Mouse (Mus musculus) testis, postnatal 14 days (tissue): ENCODE data around the gene Chst13.

Source experiments
- DNase-seq: peaks from one replicate; pipeline ENCODE4 v3.0.0; 2021; ENCODE audit warnings: low spot score

Gene Chst13

GRCm38 (mm10) chr6:90324991-90325390 lies at the start of gene Chst13:
Gene Chst13 (minus strand): TSS chr6:90325185.
- no peak for DNase-seq

DNA sequence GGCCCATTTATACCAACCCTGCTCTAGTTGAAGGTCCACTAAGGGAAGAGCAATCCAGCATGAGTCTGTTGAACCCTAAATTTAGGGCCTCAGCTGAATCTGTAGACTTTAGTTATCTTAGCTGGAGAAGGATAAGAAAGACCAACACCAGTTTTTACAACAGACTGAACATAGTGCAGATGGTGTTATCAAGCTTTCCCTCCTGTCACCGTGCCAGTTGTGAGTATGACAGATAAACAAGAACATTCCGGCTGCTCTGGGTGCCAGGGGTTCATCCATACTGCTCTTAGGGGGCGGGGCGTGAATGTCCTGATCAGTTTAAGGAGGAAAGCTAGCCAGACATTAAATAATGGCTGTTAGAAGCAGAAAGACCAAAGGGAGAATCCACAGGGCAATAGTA lies 49.7 kb upstream of the Chst13 start:
- DNase-seq = no peak

DNA sequence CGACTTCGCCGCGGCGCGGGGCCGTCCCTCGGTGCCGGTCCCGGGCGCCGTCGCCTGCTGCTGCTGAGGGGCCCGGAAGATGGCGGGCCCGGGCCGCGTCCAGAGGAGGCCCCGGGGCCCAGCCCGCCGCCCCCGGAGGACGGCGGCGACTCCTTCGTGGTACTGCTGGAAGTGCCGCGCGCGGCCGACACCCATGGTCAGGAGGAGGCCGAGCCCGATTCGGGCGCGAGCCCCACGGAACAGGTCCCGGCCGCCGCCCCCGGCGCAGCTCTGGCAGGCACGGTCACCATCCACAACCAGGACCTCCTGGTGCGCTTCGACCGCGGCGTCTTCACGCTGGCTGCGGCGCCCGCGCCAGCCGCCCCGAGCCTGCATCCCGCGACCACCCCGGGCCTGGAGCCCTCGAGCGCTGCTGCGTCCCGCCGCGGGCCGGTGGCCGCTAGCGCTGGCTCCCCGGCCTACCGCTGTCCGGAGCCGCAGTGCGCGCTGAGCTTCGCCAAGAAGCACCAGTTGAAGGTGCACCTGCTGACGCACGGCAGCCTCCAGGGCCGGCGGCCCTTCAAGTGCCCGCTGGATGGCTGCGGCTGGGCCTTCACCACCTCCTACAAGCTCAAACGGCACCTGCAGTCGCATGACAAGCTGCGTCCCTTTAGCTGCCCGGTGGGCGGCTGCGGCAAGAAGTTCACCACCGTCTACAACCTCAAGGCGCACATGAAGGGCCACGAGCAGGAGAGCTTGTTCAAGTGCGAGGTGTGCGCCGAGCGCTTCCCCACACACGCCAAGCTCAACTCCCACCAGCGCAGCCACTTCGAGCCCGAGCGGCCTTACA lies 45.0 kb upstream of the Chst13 start:
- DNase-seq = peak; percentile 55

GRCm38 (mm10) chr6:90368976-90369724 lies 44.2 kb upstream of the Chst13 start, which contains the start of gene Zxdc:
Gene Zxdc (plus strand): TSS chr6:90369492.
- peak; percentile 99 for DNase-seq

GRCm38 (mm10) chr6:90363301-90363700 lies 38.3 kb upstream of the Chst13 start:
- DNase-seq = peak; percentile 63

DNA sequence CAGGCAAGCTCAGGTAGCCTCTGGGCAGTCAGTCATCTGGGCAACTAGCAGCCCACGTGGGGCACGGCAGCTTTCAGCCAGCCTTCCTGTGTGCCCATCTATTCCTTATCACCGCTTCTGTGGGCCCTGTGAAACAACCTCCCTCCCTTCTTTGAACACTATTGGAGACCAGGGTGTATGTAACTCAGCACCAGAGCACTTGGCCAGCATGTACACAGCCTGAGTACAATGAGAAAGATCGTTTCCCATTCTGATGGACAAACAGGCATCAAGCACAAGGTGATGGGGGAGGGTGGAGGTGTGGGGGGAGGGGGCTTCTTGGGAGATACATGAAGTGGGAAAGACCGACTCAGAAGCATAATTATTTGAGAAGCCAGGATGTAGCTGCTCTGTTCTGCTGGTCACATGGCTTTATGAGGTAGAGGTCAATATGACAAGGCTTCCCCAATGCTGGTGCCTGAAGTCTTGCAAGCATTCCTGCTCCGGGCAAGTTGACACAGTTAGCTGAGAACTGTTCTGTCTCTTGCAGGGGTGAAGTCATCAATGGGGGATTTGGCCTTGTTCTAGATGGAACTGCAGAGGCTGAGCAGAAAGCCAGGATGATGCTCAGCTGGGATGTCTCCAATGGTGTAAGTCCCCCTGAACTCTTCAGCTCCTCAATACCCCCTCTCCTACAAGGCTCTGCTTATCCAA lies 36.1 kb upstream of the Chst13 start:
- DNase-seq = no peak

DNA sequence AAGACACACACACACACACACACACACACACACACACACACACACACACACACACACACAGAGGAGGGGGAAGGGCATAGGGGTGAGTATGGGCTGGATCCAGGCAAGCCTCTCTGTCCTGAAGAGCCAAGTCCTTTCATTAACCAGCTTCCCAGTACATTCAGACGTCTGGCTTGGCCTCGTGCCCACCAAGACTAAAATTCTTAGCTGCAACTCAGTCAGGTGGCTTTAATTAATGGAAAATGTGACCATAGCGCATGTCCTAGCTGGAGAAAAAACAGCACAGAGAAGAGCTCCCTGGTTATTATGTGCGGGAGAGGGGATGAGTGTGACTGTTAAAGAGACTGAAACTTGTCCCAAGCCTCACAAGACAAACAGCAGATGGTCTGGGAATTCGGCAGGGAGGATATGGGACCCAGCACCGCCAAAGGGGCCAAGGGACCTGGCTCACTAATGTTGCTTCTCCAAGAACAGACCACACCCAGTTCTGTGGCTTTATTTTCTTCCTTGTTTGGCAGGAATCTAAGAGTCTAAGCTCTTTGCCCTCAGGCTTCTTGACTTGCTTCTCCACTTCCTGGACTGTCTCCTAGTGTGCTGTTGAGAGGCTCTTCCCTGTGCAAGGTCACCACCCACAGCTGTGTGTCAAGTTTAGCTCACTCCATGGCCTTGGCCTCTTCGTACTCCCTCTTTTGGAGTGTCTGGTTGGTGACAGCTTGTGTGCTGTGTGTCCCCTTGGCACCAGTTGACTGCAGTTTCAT lies 35.2 kb upstream of the Chst13 start:
- peak; percentile 48 for DNase-seq

GRCm38 (mm10) chr6:90359445-90359844 lies 34.5 kb upstream of the Chst13 start:
- DNase-seq = no peak

GRCm38 (mm10) chr6:90358142-90358541 lies 33.2 kb upstream of the Chst13 start:
- DNase-seq = no peak

- DNase-seq = no peak
Measured at GRCm38 (mm10) chr6:90350011-90350410, 25.0 kb upstream of the Chst13 start.

DNA sequence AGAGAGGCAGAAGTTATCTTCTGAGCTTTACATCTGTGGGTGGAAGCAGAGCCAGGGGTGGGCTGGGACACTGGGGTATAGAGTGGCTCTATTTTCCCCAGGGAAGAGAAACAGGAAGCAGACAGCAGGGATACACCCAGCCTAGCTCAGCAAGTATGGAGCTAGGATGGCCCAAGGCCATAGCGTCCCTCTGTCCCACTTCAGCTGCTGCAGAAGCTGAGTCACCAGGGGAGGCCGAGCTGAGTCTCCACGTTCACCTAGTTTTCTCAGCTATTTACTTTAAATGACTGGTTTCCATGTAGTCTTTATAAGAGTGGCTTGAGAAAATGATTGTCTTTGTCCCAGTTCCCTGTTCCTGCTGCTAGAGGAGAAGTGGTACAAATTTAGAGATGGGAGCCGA lies 23.5 kb upstream of the Chst13 start:
- DNase-seq = no peak

DNA sequence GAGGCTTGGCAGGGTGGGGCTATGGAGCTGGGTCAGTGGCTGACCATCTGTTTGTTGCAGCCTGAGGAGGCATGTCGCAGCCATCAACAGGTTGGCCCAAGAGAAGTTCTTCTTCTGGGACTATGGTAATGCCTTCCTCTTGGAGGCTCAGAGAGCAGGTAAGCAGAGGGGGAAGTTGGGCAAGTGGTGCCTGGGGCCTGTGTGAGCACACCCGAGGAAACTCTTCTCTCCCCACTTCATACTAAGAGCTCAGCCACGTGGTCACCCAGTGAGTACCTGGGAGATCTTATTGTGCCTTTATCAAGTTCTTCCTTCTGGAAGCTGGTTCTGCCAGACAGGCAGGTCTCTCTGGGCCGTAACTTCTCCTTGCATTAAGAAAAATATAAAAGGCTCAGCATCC lies 22.2 kb upstream of the Chst13 start:
- no peak for DNase-seq

DNA sequence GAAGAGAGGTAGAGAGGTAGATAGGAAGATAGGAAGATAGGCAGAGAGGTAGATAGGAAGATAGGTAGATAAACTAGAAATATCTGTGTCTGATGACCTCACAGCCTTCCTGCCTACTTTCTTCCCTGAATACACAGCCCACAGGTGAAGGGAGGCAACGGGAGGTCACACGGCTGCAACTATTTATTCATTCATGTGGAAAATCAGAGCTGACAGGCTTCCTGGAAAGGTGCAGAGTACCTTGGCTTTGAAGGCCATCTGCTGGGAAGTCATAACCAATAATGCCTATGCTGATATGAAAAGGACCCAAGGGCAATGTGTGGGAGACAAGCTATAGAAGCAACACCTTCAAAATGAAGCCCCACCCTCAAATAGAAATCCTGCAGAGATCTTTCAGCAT lies 17.4 kb upstream of the Chst13 start:
- no peak for DNase-seq

GRCm38 (mm10) chr6:90334244-90334643 lies 9.3 kb upstream of the Chst13 start:
- DNase-seq = no peak

DNA sequence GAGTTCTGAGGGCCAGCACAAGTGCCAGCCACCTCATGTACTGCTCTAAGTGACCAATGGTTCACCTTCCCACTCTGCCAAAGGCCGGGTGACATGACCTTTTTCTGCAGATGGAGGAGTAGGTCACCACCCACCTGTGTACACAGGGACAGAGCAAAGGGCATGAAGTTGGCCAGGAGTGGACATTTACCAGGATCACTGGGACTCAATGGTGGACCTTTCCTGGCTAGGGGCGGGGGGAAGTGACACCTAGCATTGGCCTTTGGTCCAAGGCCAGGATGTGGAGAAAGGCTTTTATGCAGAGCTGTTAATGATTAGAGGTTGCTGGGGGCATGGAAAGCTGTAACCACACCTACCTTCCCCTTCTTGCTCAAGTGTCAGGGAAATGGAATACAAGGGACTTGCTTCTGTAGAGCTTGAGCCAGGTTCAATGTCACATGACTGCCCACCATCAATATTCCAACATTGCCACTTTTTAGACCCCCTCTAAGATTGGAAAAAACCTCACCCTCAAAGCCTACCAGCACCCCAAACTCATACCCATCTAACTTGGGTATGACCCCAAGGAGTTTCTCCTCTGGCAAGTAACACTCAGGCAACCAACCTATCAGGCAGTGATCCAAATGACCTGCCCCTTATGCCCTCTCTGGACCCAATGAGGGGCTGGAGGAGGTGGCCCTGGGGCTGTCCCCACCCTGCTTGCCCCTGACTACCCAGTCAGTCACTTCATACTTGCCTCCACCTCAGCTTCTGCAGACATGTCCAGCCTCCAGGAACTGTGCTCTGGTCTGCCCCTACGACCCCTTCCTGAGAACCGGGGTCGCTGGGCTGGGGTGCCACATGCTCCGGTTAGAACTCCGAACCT lies 7.8 kb upstream of the Chst13 start, which contains the start of gene Uroc1:
TSS of gene Uroc1 (plus strand) at position 724 of the 865 bp plus-strand sequence.
- no peak for DNase-seq

DNA sequence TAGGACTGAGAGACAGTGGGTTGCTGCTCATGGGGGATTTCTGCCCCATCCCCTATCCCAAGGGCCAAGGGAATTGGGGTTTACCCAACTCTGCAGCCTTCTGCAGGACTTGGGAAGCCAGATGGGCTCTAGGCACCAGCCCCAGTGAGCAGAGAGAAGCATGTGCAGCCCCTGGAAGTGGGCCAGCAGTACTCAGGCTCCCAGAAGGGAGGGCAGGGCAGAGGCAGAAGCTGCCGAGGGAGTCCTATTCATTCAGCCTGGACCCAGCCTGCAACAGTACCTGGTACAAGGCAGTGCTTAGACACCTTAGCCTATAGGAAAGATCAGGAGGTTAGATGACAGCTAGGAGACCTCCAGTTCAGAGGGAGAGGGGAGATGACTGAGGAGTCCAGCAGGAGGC lies 5.0 kb upstream of the Chst13 start:
- no peak for DNase-seq

DNA sequence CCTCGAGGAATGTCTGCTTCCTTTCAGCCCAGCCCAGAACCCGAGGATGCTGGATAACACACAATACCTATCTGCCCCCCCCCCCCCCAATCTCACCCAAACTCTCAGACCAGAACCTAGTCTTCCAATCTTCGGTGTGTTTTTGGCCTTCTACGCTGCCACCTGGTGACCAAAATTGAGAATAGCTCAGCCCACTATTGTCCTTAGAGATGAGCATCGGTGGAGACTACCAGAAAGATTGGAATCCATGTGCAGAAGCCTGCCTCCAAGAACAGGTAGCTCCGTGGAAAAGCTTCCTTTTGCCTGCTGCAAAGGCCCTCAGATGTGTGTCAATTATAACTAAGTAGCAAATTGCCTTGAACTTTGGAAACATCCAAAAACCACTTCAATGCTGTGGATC lies 2.7 kb upstream of the Chst13 start:
- DNase-seq = peak; percentile 11

DNA sequence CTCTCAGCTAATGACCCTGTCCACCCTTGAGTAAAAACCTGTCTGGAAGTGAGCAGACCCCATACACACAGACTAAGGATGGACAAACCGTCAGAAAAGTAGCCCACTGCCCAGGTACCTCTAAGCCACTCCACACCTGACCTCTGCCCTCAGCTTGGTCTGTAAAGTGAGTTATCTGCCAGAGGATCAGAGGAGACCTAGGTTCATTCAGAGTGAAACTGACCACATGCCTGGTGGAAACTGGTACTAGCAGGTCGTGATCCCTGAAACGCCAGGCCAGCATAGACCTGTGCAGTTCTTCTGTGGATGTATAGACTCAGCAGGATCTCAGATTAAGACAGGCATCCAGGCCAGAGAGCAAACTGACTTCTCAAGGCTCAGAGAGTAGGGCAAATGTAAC lies 522 bp downstream of the Chst13 start:
- DNase-seq = no peak

GRCm38 (mm10) chr6:90324026-90324425 lies 959 bp downstream of the Chst13 start:
- DNase-seq = no peak

DNA sequence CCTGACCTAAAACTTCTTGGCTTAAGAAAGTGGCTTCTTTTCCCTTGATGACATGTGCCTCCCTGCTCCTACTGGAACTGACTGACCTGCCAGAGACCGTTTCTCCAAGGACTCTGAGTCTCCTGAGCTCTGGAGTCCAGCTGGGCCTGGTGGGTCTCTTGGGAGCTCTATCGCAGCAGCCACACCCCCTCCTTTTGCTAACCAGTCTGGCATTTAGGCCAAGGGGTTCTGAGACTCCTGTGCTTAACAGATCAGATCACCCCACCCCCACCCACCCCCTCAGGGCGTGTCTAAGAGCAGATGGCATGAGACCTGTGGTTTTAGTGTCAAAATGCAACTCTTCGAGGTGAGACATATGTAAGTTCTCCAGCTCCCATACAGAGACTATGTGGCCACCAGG lies 3.2 kb downstream of the Chst13 start:
- no peak for DNase-seq

- no peak for DNase-seq
Measured at GRCm38 (mm10) chr6:90320429-90320828, 4.6 kb downstream of the Chst13 start.
